Mouse (Mus musculus) embryonic fibroblast, embryonic 13.5 days (primary cell): ENCODE data around the gene Soat2. TPM values are rescaled to one million over a fixed set of nuclear protein-coding genes. Genes with fewer than 3 reads are reported as not detected.
A peak's percentile ranks its signal among the peaks of the same experiment; 100 is the strongest.

ENCODE experiments used
- H3K27ac ChIP-seq: 2 replicates; pipeline ENCODE4 v1.5.1; 2012; ENCODE audit warnings: low read length, control low read depth, inconsistent platforms; ENCODE audit not compliant: insufficient read depth
- H3K4me1 ChIP-seq: 2 replicates; pipeline ENCODE4 v1.6.1; 2011; ENCODE audit warnings: low read length; ENCODE audit not compliant: control insufficient read depth, insufficient read depth
- H3K4me3 ChIP-seq: 2 replicates; pipeline ENCODE4 v1.5.1; 2011; ENCODE audit warnings: mild to moderate bottlenecking, control low read depth, low read length; ENCODE audit not compliant: insufficient read depth
- CTCF ChIP-seq: IDR thresholded peaks from 2 replicates; pipeline ENCODE4 v1.5.1; 2011; ENCODE audit warnings: mild to moderate bottlenecking, control low read depth, low read length, moderate library complexity, borderline replicate concordance; ENCODE audit not compliant: insufficient read depth
- POLR2A ChIP-seq: IDR thresholded peaks from 2 replicates; pipeline ENCODE4 v1.6.1; 2011; ENCODE audit warnings: low read depth, mild to moderate bottlenecking, control low read depth, low read length, moderate library complexity
- polyA plus RNA-seq: library from polyadenylated mRNA; stranded (reverse); fragments of >200 nt; gene quantifications from 2 replicates; pipeline ENCODE4 v1.2.4, GENCODE M21; 2011; ENCODE audit warnings: low read depth; ENCODE audit not compliant: missing spikeins, insufficient read length

The Soat2 gene
- polyA plus RNA-seq, 1 experiment, result 2.6 TPM

DNA sequence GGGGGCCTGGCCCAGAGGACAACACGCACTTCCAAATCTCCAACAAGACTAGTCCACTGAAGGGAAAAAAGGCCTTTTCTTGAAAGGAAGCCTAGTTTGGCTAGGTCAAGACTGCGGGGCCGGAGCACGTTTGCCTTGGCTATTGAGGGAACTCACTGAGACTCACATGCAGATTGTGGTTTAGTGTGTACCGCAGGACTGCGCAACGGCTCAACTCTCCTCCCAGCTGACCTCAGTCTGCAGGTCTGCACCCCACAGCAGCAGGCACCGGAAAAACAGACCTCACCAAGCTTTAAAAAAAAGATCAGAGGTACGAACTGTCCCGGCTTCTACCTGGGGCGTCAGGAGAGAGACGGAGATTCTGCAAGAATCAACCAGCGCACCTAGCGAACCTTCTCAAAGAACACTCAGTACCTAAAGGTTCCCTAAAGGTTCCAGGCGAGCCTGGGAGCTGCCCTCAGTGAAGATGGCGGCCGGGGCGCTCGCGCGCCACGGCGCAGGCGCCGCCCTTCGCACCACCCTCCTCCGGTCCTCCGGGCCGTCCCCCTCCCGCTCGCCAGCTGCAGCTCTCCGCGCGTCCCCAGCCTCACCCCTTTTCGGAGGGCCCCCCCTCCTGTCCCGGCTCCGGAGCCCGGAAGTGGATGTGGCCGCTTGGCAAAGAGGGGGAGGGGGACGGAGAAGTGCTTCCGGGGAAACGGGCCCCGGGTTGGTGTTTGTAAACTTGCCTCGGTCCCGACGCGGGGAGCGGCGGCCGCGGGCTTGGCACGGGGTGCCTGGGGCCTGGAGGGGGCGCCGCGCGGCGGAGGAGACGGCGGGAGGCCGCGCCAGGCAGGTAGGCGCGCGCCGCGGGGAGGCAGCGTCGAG lies 52.9 kb downstream of the Soat2 start, which contains the start of gene Zfp740:
Gene Zfp740 (plus strand): TSS at position 279 of the 864 bp plus-strand sequence.
- peak within 1 kb of the TSS; percentile 92 for H3K27ac ChIP-seq
- no peak for TF ChIP-seq CTCF
- TF ChIP-seq POLR2A, result peak; percentile 39
- peak within 1 kb of the TSS; percentile 98 for H3K4me3 ChIP-seq
- peaks cover 7% of the 10 kb centered on the region for H3K4me1 ChIP-seq

- H3K4me3 ChIP-seq, result peak overlapping the region; percentile 98
- peak overlapping the region; percentile 92 for H3K27ac ChIP-seq
- TF ChIP-seq CTCF (no peak), POLR2A (peak; percentile 66)
- peaks cover 7% of the 10 kb centered on the region for H3K4me1 ChIP-seq
Observed at GRCm38 (mm10) chr15:102203835-102204381, 53.6 kb downstream of the Soat2 start.

GRCm38 (mm10) chr15:102204674-102205505 lies 54.6 kb downstream of the Soat2 start, which contains the start of gene Csad:
TSS of gene Csad (minus strand) at chr15:102204724.
- Histone ChIP-seq H3K4me3 (peak within 1 kb of the TSS; percentile 98), H3K4me1 (peaks cover 7% of the 10 kb centered on the region), H3K27ac (peak within 1 kb of the TSS; percentile 92)
- TF ChIP-seq POLR2A, result no peak
- TF ChIP-seq CTCF, result no peak

- Histone ChIP-seq H3K4me3 (peak overlapping the region; percentile 15; the same call in 1 of the 2 replicates), H3K4me1 (peaks cover 7% of the 10 kb centered on the region), H3K27ac (no peak overlapping the region)
- TF ChIP-seq POLR2A, result no peak
- TF ChIP-seq CTCF, result no peak
Observed at GRCm38 (mm10) chr15:102205779-102206178, 55.5 kb downstream of the Soat2 start.

GRCm38 (mm10) chr15:102207351-102207750 lies 57.0 kb downstream of the Soat2 start:
- TF ChIP-seq CTCF, result no peak
- TF ChIP-seq POLR2A, result no peak
- H3K27ac ChIP-seq, result no peak overlapping the region
- peaks cover 4% of the 10 kb centered on the region for H3K4me1 ChIP-seq
- no peak overlapping the region for H3K4me3 ChIP-seq

DNA sequence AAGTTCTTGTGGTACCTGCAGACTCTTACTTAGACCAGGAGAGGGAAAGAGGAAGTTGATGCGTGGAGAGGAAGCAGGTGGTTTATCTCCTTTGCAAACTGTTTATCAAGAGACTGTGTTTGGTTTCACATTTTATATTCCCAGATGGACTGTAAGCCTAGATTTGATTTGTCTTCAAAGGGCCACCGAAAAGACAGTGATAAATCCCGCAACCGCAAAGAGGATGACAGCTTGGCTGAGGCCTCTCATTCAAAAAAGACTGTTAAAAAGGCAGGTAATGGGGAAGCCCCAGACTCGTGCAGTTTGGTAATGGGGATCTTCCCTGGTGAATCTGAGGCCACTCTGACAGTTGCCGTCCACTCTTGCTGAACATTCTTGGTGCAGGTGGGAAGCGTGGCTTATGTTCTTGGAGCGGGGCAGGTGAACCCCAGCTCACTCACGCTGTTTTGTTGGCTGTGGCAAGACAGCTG lies 57.8 kb downstream of the Soat2 start:
- Histone ChIP-seq H3K27ac (no peak overlapping the region), H3K4me3 (no peak overlapping the region), H3K4me1 (peaks cover 2% of the 10 kb centered on the region; the same call in 1 of the 2 replicates)
- TF ChIP-seq CTCF (no peak), POLR2A (no peak)

DNA sequence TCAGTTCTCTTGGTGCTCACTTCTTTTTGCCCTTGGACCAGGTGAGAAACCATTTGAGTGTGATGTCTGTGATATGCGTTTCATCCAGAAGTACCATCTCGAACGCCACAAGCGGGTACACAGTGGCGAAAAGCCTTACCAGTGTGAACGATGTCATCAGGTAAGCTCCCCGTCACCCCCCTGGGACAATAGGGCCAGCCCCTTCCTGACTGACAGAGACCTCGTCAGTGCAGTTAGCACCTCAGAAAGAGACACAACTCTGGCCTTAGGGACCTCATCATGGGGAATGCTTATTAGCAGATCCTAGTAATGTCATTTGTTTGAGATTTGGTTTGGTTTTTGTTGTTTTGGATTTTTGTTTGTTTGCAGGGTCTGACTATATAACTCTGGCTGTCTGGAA lies 58.8 kb downstream of the Soat2 start:
- TF ChIP-seq POLR2A (no peak), CTCF (no peak)
- H3K4me1 ChIP-seq, result peaks cover 2% of the 10 kb centered on the region; the same call in 1 of the 2 replicates

DNA sequence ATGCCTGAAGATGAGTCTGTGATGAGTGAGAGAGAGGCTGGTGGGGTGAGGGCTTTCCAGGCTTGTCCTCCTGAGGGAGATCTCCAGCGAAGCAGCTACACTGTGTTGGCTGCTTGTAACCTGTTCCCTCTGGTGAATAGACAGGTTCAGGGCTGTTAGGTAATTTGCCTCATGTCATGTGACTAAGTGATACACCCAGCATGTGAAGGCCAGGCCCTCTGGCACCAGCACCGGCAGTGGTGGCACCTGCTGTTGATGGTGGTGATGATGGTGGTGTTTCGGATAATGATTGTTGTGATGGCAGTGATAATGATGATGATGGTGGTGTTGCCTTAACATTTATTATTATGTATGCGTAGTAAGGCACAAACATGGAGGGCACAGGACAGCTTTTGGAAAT lies 60.5 kb downstream of the Soat2 start:
- no peak for TF ChIP-seq POLR2A
- TF ChIP-seq CTCF, result no peak
- H3K4me3 ChIP-seq, result no peak overlapping the region
- peaks cover 2% of the 10 kb centered on the region; the same call in 1 of the 2 replicates for H3K4me1 ChIP-seq
- no peak overlapping the region for H3K27ac ChIP-seq

More for the DNA sequence above, 58.8 kb downstream of the Soat2 start:
- no peak overlapping the region for H3K4me3 ChIP-seq
- H3K27ac ChIP-seq, result no peak overlapping the region

DNA sequence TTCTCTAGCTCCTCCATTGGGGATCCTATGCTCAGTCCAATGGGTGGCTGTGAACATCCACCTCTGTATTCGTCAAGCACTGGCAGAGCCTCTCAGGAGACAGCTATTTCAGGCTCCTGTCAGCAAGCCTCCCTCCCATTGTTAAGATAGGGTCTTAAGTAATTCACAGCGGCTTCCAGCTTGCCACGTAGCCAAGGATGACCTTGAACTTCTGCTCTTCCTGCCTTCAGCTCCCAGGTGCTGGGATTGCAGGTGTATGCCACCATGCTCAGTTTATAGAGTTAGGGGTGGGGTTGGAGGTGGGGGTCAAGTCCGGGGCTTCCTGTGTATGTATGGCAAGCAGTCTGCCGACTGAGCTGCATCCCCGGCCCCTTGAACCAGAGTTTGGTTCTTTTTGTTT lies 61.6 kb downstream of the Soat2 start:
- Histone ChIP-seq H3K27ac (no peak overlapping the region), H3K4me1 (peaks cover 2% of the 10 kb centered on the region; the same call in 1 of the 2 replicates), H3K4me3 (no peak overlapping the region)
- TF ChIP-seq CTCF (no peak), POLR2A (no peak)

Other genes with a start within 250 kb of the Soat2 start
- not detected in 2 replicates for gene Krt4, start 225.8 kb upstream of the Soat2 start, polyA plus RNA-seq
- gene Krt79, start 210.2 kb upstream of the Soat2 start, polyA plus RNA-seq, result not detected in 2 replicates
- not detected in 2 replicates for gene Krt78, start 196.2 kb upstream of the Soat2 start, polyA plus RNA-seq
- 0.25 TPM in 1 of 2 replicates, not detected in the other for gene Krt8, start 146.0 kb upstream of the Soat2 start, polyA plus RNA-seq
- gene Krt18, start 122.3 kb upstream of the Soat2 start, polyA plus RNA-seq, result 1.6 and 8.2 TPM in 2 replicates
- 309 and 317 TPM in 2 replicates for gene Eif4b, start 76.8 kb upstream of the Soat2 start, polyA plus RNA-seq
- gene Tns2, start 50.1 kb upstream of the Soat2 start, polyA plus RNA-seq, result 61.8 and 71.1 TPM in 2 replicates
- 35.5 and 36.0 TPM in 2 replicates for gene Spryd3, start 14.3 kb upstream of the Soat2 start, polyA plus RNA-seq
- gene Igfbp6, start 6.2 kb upstream of the Soat2 start, polyA plus RNA-seq, result 43.0 and 55.0 TPM in 2 replicates
- gene Zfp740, start 52.7 kb downstream of the Soat2 start, polyA plus RNA-seq, result 40.9 and 49.5 TPM in 2 replicates
- 36.5 and 42.7 TPM in 2 replicates for gene Csad, start 54.2 kb downstream of the Soat2 start, polyA plus RNA-seq
- gene Itgb7, start 81.4 kb downstream of the Soat2 start, polyA plus RNA-seq, result 0.51 TPM in 1 of 2 replicates, not detected in the other
- gene Rarg, start 107.0 kb downstream of the Soat2 start, polyA plus RNA-seq, result 70.6 and 91.2 TPM in 2 replicates
- 0.30 TPM in 1 of 2 replicates, not detected in the other for gene Gm9918, start 120.0 kb downstream of the Soat2 start, polyA plus RNA-seq
- 47.3 and 55.8 TPM in 2 replicates for gene Mfsd5, start 128.9 kb downstream of the Soat2 start, polyA plus RNA-seq
- gene Espl1, start 145.7 kb downstream of the Soat2 start, polyA plus RNA-seq, result 14.5 and 20.1 TPM in 2 replicates
- 239 and 257 TPM in 2 replicates for gene Pfdn5, start 175.6 kb downstream of the Soat2 start, polyA plus RNA-seq
- 35.7 and 42.8 TPM in 2 replicates for gene Myg1, start 181.2 kb downstream of the Soat2 start, polyA plus RNA-seq
- 107 and 109 TPM in 2 replicates for gene Aaas, start 200.2 kb downstream of the Soat2 start, polyA plus RNA-seq
- gene Sp7, start 216.7 kb downstream of the Soat2 start, polyA plus RNA-seq, result 0.52 and 1.1 TPM in 2 replicates